Mouse (Mus musculus) heart, embryonic 16.5 days (tissue): ENCODE results near the gene Adgrg3. TPM values are rescaled to one million over a fixed set of nuclear protein-coding genes. Genes with fewer than 3 reads are reported as not detected.

ENCODE experiments used
- ATAC-seq: fragments of 200-750 bp; cut with Nextera tagmentation; replicated peaks from 2 replicates; pipeline ENCODE4 v1.8.0; 2017; ENCODE audit warnings: moderate number of reproducible peaks; ENCODE audit not compliant: insufficient read depth, low FRiP score; ENCODE audit errors: extremely low read depth
- H3K27ac ChIP-seq: fragments of 300-500 bp; sonication (generic); 2 replicates; pipeline ENCODE4 v1.5.1; 2014; ENCODE audit warnings: mild to moderate bottlenecking, low read length, control low read depth, moderate library complexity
- H3K27me3 ChIP-seq: fragments of 300-500 bp; sonication (generic); 2 replicates; pipeline ENCODE4 v1.6.1; 2014; ENCODE audit warnings: low read length, mixed read lengths; ENCODE audit not compliant: control insufficient read depth, insufficient read depth
- H3K36me3 ChIP-seq: fragments of 300-500 bp; sonication (generic); 2 replicates; pipeline ENCODE4 v1.6.1; 2014; ENCODE audit not compliant: control insufficient read depth, insufficient read depth
- H3K4me1 ChIP-seq: fragments of 300-500 bp; sonication (generic); 2 replicates; pipeline ENCODE4 v1.6.1; 2014; ENCODE audit warnings: low read length, mixed read lengths; ENCODE audit not compliant: control insufficient read depth, insufficient read depth
- H3K4me2 ChIP-seq: fragments of 300-500 bp; sonication (generic); 2 replicates; pipeline ENCODE4 v1.6.1; 2014; ENCODE audit warnings: low read depth, mild to moderate bottlenecking, control low read depth, low read length
- H3K4me3 ChIP-seq: fragments of 300-500 bp; sonication (generic); 2 replicates; pipeline ENCODE4 v1.5.1; 2014; ENCODE audit warnings: mild to moderate bottlenecking, control low read depth, low read length
- H3K9ac ChIP-seq: fragments of 300-500 bp; sonication (generic); 2 replicates; pipeline ENCODE4 v1.6.1; 2014; ENCODE audit warnings: low read length, control low read depth
- H3K9me3 ChIP-seq: fragments of 300-500 bp; sonication (generic); replicated peaks from 2 replicates; pipeline ENCODE4 v1.6.1; 2016; ENCODE audit warnings: low read length; ENCODE audit not compliant: control insufficient read depth
- WGBS: fragments of 180-500 bp; shearing (Covaris S2); extraction: QIAGEN DNeasy Blood & Tissue Kit; methylation state at CpG from one replicate; pipeline ENCODE4 v1.1.7; 2014; 5-methylcytosine and 5-hydroxymethylcytosine counted together
- polyA plus RNA-seq: library from polyadenylated mRNA; unstranded; fragments of >200 nt; fragmentation: Nextera tagmentation; extraction: Ambion mirVana; gene quantifications from 2 replicates; pipeline ENCODE4 v1.2.1, GENCODE M21; 2015

Adgrg3 gene
- polyA plus RNA-seq, 1 experiment from 2014 or later = 5.2 TPM

DNA sequence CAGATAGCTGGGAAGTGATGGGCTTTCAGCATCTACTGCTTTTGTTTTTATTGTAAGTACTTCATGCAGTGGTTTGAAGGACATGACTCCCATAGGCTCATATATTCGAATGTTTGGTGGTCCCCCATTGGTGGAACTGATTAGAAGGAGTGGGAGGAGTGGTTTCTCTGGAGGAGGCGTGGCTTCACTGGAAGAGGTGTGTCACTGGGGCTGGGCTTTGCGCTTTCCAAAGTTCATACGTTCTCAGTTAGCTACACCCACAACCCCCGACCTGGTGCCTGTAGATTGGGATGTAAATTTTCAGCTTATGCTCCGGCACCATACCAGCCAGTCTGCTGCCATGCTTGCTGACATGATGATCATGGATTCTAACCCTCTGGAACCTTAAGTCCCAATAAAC is 36.9 kb downstream of the Adgrg3 start:
- ATAC-seq = no peak
- no peak overlapping the region for H3K4me2 ChIP-seq
- no peak overlapping the region for H3K9ac ChIP-seq
- no peak overlapping the region for H3K4me3 ChIP-seq
- no peaks in the 10 kb centered on the region for H3K27me3 ChIP-seq
- no peaks in the 10 kb centered on the region for H3K9me3 ChIP-seq
- WGBS = 57% methylated on average over 6 of the region's 6 CpGs
- H3K4me1 ChIP-seq = no peaks in the 10 kb centered on the region
- H3K36me3 ChIP-seq = no peaks in the 10 kb centered on the region
- H3K27ac ChIP-seq = no peak overlapping the region

DNA sequence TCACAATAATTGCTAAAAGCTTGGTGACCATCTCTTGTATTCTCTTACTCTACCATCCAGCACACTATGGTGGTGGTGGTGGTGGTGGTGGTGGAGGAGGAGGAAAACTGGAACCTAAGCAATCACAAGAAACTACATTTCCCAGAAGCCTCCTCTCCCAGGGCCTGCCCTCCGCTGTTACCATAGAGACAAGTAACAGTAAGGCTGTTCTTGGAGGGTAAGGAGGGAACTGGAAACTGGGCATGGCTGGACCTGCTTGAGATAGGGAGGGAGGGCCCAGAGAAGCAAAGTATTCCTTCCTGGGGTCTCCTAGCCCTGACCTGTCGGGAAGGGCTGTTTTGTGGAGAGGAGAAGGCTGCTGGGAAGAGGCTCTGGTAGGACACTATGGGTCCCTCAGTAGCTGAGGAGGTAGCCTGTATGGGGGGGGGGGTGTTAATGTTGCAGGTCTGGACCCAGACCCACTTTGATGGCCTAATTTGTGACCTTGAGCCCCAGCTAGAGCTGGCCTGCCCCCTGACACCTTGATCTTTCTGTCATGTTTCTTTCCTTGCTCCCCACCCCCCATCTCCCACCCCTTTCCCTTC is 37.5 kb downstream of the Adgrg3 start, which contains the start of gene Drc7:
TSS of gene Drc7 (plus strand) at position 177 of the 584 bp plus-strand sequence.
- no peaks in the 10 kb centered on the region for H3K4me1 ChIP-seq
- no peak for ATAC-seq
- WGBS = 36% methylated on average over 2 of the region's 2 CpGs

DNA sequence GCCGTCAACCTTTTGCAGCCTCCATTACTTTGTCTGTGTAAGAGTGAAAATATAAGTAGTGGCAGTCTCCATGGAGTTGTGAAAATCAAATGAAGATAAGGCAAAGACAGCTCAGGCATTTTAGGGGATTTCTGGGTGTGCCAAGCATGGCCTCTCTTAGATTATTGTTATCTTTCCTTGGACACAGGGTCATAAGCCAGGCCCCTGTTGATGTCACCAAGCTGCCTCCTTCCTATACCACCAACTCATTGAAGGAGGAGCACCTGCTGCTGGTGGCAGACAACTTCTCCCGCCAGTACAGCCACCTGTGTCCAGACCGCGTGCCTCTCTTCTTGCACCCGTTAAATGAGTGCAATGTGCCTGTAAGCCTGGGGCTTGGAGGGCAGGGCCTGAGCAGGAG is 38.9 kb downstream of the Adgrg3 start:
- no peaks in the 10 kb centered on the region for H3K4me1 ChIP-seq
- no peaks in the 10 kb centered on the region for H3K27me3 ChIP-seq
- H3K9ac ChIP-seq = no peak overlapping the region
- no peaks in the 10 kb centered on the region for H3K36me3 ChIP-seq
- H3K27ac ChIP-seq = no peak overlapping the region
- no peak overlapping the region for H3K4me2 ChIP-seq
- ATAC-seq = no peak
- 71% methylated on average over 5 of the region's 5 CpGs for WGBS
- no peaks in the 10 kb centered on the region for H3K9me3 ChIP-seq
- H3K4me3 ChIP-seq = no peak overlapping the region

More for the DNA sequence above, 37.5 kb downstream of the Adgrg3 start, which contains the start of gene Drc7:
- Histone ChIP-seq H3K9me3 (no peaks in the 10 kb centered on the region), H3K4me3 (no peak within 1 kb of the TSS), H3K27ac (no peak within 1 kb of the TSS), H3K4me2 (no peak within 1 kb of the TSS), H3K36me3 (no peaks in the 10 kb centered on the region), H3K9ac (no peak within 1 kb of the TSS), H3K27me3 (no peaks in the 10 kb centered on the region)

DNA sequence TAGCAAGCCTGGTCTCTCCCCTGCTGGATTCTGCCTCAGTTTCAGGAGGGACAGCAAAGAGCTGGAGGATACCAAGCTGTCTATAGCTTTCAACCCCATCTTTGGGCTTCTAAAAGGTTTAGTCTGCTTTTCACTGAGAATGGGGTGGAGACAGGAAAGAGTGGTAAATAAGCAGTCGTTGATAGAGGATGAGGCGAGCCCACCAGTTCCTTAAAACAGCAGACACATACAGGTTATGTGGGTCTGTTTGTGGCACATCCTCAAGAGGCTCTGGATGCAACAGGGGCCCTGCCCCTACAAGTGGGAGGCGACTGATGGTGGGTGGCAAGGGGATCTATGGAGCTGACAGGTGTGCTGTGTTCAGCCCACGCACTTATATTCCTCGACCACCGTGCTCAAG is 41.2 kb downstream of the Adgrg3 start:
- H3K36me3 ChIP-seq = no peaks in the 10 kb centered on the region
- no peaks in the 10 kb centered on the region for H3K4me1 ChIP-seq
- WGBS = 65% methylated on average over 6 of the region's 6 CpGs
- no peak overlapping the region for H3K9ac ChIP-seq
- no peak overlapping the region for H3K4me3 ChIP-seq
- no peaks in the 10 kb centered on the region for H3K27me3 ChIP-seq
- no peaks in the 10 kb centered on the region for H3K9me3 ChIP-seq
- no peak for ATAC-seq
- H3K27ac ChIP-seq = no peak overlapping the region
- H3K4me2 ChIP-seq = no peak overlapping the region

DNA sequence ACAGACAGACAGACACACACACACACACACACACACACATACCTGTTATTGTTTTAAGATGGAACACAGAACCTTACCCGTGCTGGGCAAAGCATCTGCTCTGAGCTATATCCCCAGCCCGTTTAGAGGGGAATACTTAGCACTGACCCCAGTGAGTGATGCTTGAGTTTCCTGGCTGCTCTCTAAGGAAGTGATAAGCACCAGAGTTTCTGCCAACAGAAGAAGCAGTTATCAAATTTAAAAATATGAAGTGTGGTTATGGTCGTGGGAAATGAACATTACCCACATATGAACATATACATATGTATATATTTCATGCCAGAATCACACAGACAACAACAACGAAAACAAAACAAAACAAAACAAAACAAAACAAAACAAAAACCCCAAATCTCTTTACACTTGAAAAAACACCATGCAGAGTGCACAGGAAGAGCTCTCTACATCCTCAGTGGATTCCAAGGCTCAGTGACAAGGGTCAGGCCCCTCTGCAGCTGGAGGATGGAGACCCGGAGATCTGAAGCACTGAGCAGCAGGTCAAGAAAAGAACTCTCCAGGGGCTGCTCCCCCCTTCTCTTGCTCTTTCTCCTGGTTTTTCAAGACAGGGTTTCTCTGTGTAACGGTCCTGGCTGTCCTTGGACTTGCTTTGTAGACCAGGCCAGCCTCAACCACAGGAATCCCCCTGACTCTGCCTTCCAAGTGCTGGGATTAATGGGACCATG is 42.5 kb downstream of the Adgrg3 start:
- H3K27me3 ChIP-seq = no peaks in the 10 kb centered on the region
- H3K4me3 ChIP-seq = no peak overlapping the region
- H3K27ac ChIP-seq = peak overlapping the region; percentile 3
- H3K4me2 ChIP-seq = no peak overlapping the region
- no peaks in the 10 kb centered on the region for H3K36me3 ChIP-seq
- H3K9ac ChIP-seq = no peak overlapping the region
- ATAC-seq = no peak
- H3K4me1 ChIP-seq = no peaks in the 10 kb centered on the region
- WGBS = 37% methylated on average over 6 of the region's 6 CpGs
- H3K9me3 ChIP-seq = no peaks in the 10 kb centered on the region

DNA sequence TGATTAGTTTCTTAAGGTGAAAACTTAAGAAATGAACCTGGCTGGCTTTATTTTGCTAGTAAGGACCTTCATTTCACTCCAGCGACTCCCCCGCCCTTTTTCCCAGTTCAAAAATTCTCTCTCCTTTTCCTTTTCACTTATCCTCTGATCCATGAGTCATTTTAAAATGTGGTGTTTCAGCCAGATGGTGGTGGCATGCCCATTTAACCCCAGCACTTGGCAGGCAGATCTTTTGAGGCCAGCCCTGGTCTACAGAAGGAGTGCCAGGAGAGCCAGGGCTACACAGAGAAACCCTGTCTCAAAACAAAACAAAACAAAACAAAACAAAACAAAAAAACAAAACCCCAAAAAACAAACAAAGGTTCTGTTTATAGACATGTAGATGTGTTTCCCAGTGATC is 47.0 kb downstream of the Adgrg3 start:
- 94% methylated on average over 2 of the region's 2 CpGs for WGBS
- ATAC-seq = no peak
- Histone ChIP-seq H3K36me3 (no peaks in the 10 kb centered on the region), H3K27me3 (no peaks in the 10 kb centered on the region), H3K4me1 (no peaks in the 10 kb centered on the region), H3K9ac (no peak overlapping the region), H3K4me2 (no peak overlapping the region), H3K4me3 (no peak overlapping the region), H3K27ac (no peak overlapping the region), H3K9me3 (no peaks in the 10 kb centered on the region)

DNA sequence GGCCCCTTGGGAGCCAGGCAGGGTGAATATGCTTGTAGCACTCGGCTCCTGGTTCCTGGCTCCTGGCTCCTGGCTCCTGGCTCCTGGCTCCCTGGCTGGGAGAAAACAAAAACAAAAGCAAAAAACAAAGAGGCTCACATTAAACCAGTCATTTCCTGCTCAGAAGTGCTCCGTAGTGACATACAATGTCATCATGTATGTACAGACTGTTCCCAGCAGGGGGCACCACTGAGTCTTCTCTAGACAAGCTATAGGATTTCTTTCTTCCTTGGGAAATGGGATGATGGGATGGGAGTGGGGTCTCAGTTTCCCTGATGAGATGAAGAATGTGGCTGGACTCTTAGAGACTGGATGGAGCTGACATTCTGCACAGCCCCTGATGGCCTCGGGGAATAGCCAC is 50.1 kb downstream of the Adgrg3 start:
- Histone ChIP-seq H3K4me3 (no peak overlapping the region), H3K9ac (no peak overlapping the region), H3K4me1 (no peaks in the 10 kb centered on the region), H3K4me2 (no peak overlapping the region), H3K27ac (no peak overlapping the region), H3K36me3 (no peaks in the 10 kb centered on the region), H3K9me3 (no peaks in the 10 kb centered on the region), H3K27me3 (no peaks in the 10 kb centered on the region)
- 56% methylated on average over 3 of the region's 3 CpGs for WGBS
- ATAC-seq = no peak

DNA sequence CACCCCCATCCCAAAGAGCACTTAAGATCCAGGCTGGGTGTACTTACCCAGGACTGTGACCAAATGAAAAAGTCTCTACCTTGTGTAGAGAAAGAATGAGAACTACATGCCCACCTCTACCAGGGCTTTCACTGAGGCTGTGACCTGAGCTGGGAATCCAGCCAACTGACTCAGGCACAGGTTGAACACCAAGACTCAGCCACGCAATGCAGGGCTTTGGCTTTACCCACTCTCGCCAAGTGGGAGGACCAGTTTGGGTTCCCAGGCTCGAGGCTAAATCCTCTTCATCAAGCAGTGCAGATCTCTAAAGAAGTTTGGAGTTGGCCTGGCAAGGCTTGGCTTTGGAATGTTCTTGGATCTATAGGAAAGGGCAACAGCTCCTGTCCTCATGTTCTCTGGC is 58.0 kb downstream of the Adgrg3 start:
- Histone ChIP-seq H3K27ac (no peak overlapping the region), H3K9ac (no peak overlapping the region), H3K9me3 (no peaks in the 10 kb centered on the region), H3K27me3 (no peaks in the 10 kb centered on the region), H3K4me1 (0 out of 2 replicates have a peak, but pooled peaks cover 2% of the 10 kb centered on the region), H3K36me3 (no peaks in the 10 kb centered on the region), H3K4me3 (no peak overlapping the region), H3K4me2 (no peak overlapping the region)
- WGBS = 63% methylated on average over 3 of the region's 3 CpGs
- no peak for ATAC-seq

DNA sequence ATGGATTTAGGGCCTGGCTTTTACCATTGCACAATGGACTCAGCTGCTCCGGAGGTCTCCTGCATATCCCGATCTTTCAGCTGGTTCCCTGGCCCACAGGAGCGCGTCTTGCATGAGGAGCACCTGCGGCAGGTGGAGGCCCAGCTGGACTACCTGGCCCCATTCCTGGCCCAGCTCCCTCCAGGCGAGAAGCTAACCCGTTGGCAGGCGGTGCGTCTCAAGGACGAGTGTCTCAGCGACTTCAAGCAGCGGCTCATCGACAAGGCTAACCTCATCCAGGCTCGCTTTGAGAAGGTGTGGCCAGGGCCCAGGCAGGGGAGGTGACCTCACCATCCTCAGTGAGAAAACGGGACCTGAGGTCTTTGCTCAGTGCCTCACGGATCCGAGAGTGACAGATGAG is 58.7 kb downstream of the Adgrg3 start:
- WGBS = 74% methylated on average over 17 of the region's 17 CpGs
- Histone ChIP-seq H3K9ac (no peak overlapping the region), H3K4me2 (no peak overlapping the region), H3K9me3 (no peaks in the 10 kb centered on the region), H3K4me3 (no peak overlapping the region), H3K27me3 (no peaks in the 10 kb centered on the region), H3K4me1 (0 out of 2 replicates have a peak, but pooled peaks cover 2% of the 10 kb centered on the region), H3K27ac (no peak overlapping the region), H3K36me3 (no peaks in the 10 kb centered on the region)
- no peak for ATAC-seq
